ENCODE assay signal across 8 mouse cellular contexts in genomic region chr16:94724747-94725211, GRCm38 (mm10).
DNase-seq lines count a peak whose midpoint lies in the region; ATAC-seq and TF ChIP-seq lines count a peak whose summit lies in the region.

No protein-coding gene starts in this region.

- no peak overlapping the region for H3K27ac ChIP-seq in ES-E14 (ENCODE audit: insufficient read depth, low read depth, low read length, poor library complexity, severe bottlenecking)
- peak overlapping the region; percentile 91 for H3K27ac ChIP-seq in hindbrain, embryonic 10.5 days
- no peak overlapping the region for H3K27ac ChIP-seq in midbrain, embryonic 11.5 days (ENCODE audit: low read depth, low read length)

- H3K27me3 ChIP-seq in hindbrain, embryonic 10.5 days (ENCODE audit: insufficient read depth, poor library complexity, severe bottlenecking) = no peaks in the 10 kb centered on the region
- H3K27me3 ChIP-seq in midbrain, embryonic 11.5 days (ENCODE audit: control insufficient read depth, insufficient read depth, low read length) = no peaks in the 10 kb centered on the region
- no peaks in the 10 kb centered on the region for H3K27me3 ChIP-seq in splenic B cell, adult 2 months (ENCODE audit: control insufficient read depth, insufficient read depth, low read length, poor library complexity, severe bottlenecking)

- in situ Hi-C loops in ES-E14 (cut with MboI; ENCODE audit: low sequenced_read_pairs in 2 of 2, unreplicated experiment in 2 of 2) = no loop called here

- peak; percentile 38 for ATAC-seq in midbrain, embryonic 11.5 days (ENCODE audit: low FRiP score)

- peak overlapping the region; percentile 83 for H3K4me2 ChIP-seq in midbrain, embryonic 11.5 days

- H3K36me3 ChIP-seq in ES-E14 (ENCODE audit: control insufficient read depth, insufficient read depth, low read length, poor library complexity, severe bottlenecking) = no peaks in the 10 kb centered on the region
- H3K36me3 ChIP-seq in hindbrain, embryonic 10.5 days = no peaks in the 10 kb centered on the region
- no peaks in the 10 kb centered on the region for H3K36me3 ChIP-seq in midbrain, embryonic 11.5 days (ENCODE audit: control insufficient read depth, insufficient read depth, low read length)
- no peaks in the 10 kb centered on the region for H3K36me3 ChIP-seq in splenic B cell, adult 2 months (ENCODE audit: control insufficient read depth, insufficient read depth, low read length, poor library complexity, severe bottlenecking)

- WGBS in hindbrain, embryonic 10.5 days = 4% methylated on average over 18 of the region's 18 CpGs
- 1% methylated on average over 18 of the region's 18 CpGs for WGBS in midbrain, embryonic 11.5 days

- peak overlapping the region; percentile 54 to 63 for H3K4me3 ChIP-seq in ES-E14 (ENCODE audit: insufficient read depth in 1 of 2, low read depth in 1 of 2, low read length in 2 of 2, poor library complexity in 1 of 2, severe bottlenecking in 1 of 2)
- H3K4me3 ChIP-seq in hindbrain, embryonic 10.5 days = peak overlapping the region; percentile 61
- peak overlapping the region; percentile 48 for H3K4me3 ChIP-seq in midbrain, embryonic 11.5 days (ENCODE audit: low read depth, low read length)

- H3K4me1 ChIP-seq in ES-E14 (ENCODE audit: control insufficient read depth in 2 of 2, insufficient read depth in 2 of 2, low read length in 2 of 2, poor library complexity in 1 of 2) = peaks cover 0 to 8% of the 10 kb centered on the region in 2 experiments; a peak in 1 of 4 replicates
- H3K4me1 ChIP-seq in hindbrain, embryonic 10.5 days (replicated peaks) = peaks cover 20% of the 10 kb centered on the region
- no peaks in the 10 kb centered on the region for H3K4me1 ChIP-seq in midbrain, embryonic 11.5 days (ENCODE audit: control insufficient read depth, insufficient read depth, low read length)

- H3K9ac ChIP-seq in ES-E14 (ENCODE audit: insufficient read depth, low read depth, low read length, poor library complexity, severe bottlenecking) = peak overlapping the region; percentile 34
- peak overlapping the region; percentile 61 for H3K9ac ChIP-seq in midbrain, embryonic 11.5 days (ENCODE audit: low read length)

- peak; percentile 84 for DNase-seq in CD4-positive helper T cell, adult 2 months (ENCODE audit: low read depth, low spot score)
- DNase-seq in ES-E14 (ENCODE audit: low read depth, low spot score) = no peak
- peak; percentile 49 for DNase-seq in embryo, embryonic 10 days (ENCODE audit: low spot score)
- DNase-seq in hindbrain, embryonic 10.5 days (ENCODE audit: low spot score) = peak; percentile 51
- peak; percentile 41 to 66 for DNase-seq in left cerebral cortex, adult 8-10 months (ENCODE audit: low spot score in 2 of 2)
- DNase-seq in midbrain, embryonic 11.5 days (ENCODE audit: low spot score, missing footprints) = peak; percentile 93
- DNase-seq in splenic B cell, adult 2 months (ENCODE audit: low read depth, low spot score) = peak; percentile 57
- no peak for DNase-seq in spleen, adult 12 weeks (ENCODE audit: low spot score)

- no peaks in the 10 kb centered on the region for H3K9me3 ChIP-seq in ES-E14 (ENCODE audit: control insufficient read depth, insufficient read depth, low read depth, low read length)
- H3K9me3 ChIP-seq in hindbrain, embryonic 10.5 days = peaks cover 9% of the 10 kb centered on the region; the same call in 1 of the 2 replicates
- no peaks in the 10 kb centered on the region for H3K9me3 ChIP-seq in midbrain, embryonic 11.5 days (ENCODE audit: control insufficient read depth, low read length)

TF ChIP-seq in ES-E14, 5 proteins besides CTCF, POLR2A, EP300 and RAD21:
- TF ChIP-seq MAFK (IDR thresholded peaks at IDR 0.05; ENCODE audit: insufficient read depth, low read depth, low read length) = no peak
- no peak for TF ChIP-seq ZNF384 (IDR thresholded peaks at IDR 0.05; ENCODE audit: low read depth, low read length)
- no peak for TF ChIP-seq CHD2 (IDR thresholded peaks at IDR 0.05; ENCODE audit: low read depth, low read length)
- no peak for TF ChIP-seq ZC3H11A (IDR thresholded peaks at IDR 0.05; ENCODE audit: borderline replicate concordance, low read depth, low read length)
- no peak for TF ChIP-seq HCFC1 (IDR thresholded peaks at IDR 0.05; ENCODE audit: borderline replicate concordance, insufficient read depth, low read length)

Comparison
In these comparisons a context has a peak if more than half of its experiments do, and no peak if none do; other contexts are left out.
1. DNase-seq: peak in CD4-positive helper T cell, adult 2 months (single experiment), embryo, embryonic 10 days (single experiment), hindbrain, embryonic 10.5 days (single experiment), left cerebral cortex, adult 8-10 months (2 of 2), midbrain, embryonic 11.5 days (single experiment) and splenic B cell, adult 2 months (single experiment); none in ES-E14 (single experiment) and spleen, adult 12 weeks (single experiment).
2. Peak in every context shown above with its lines, with median percentiles within 50 percentile points of each other: H3K4me3 ChIP-seq.